Mouse (Mus musculus): ENCODE data around the gene Snx22. TPM values are rescaled to one million over a fixed set of nuclear protein-coding genes. Genes with fewer than 3 reads are reported as not detected.
A peak's percentile ranks its signal among the peaks of the same experiment; 100 is the strongest.

The Snx22 gene
- polyA plus RNA-seq, 1 experiment: 0.39 TPM

- H3K4me1 ChIP-seq (ENCODE audit: control insufficient read depth, insufficient read depth, low read length): no peaks in the 10 kb centered on the region
- H3K27me3 ChIP-seq (ENCODE audit: control insufficient read depth, insufficient read depth, low read length, poor library complexity, severe bottlenecking): no peaks in the 10 kb centered on the region
- H3K4me3 ChIP-seq (ENCODE audit: low read depth, low read length): no peak overlapping the region
- no peak overlapping the region for H3K9ac ChIP-seq (ENCODE audit: low read depth, poor library complexity, severe bottlenecking)
- H3K9me3 ChIP-seq (replicated peaks; ENCODE audit: control insufficient read depth, insufficient read depth, low read length, poor library complexity, severe bottlenecking): no peaks in the 10 kb centered on the region; the same call in 1 of the 2 replicates
- H3K27ac ChIP-seq (ENCODE audit: insufficient read depth, low read length): no peak overlapping the region
- TF ChIP-seq CTCF (IDR thresholded peaks at IDR 0.05; ENCODE audit: low read depth, low read length) (no peak), POLR2A (IDR thresholded peaks at IDR 0.05; ENCODE audit: insufficient read depth, low read length) (no peak), EP300 (IDR thresholded peaks at IDR 0.05; ENCODE audit: insufficient read depth, low read depth, low read length) (no peak)
- H3K36me3 ChIP-seq (ENCODE audit: control insufficient read depth, insufficient read depth, low read length, poor library complexity, severe bottlenecking): no peaks in the 10 kb centered on the region
Measured at GRCm38 (mm10) chr9:66078493-66078892, 9.0 kb upstream of the Snx22 start.

- Histone ChIP-seq H3K27me3 (ENCODE audit: control insufficient read depth, insufficient read depth, low read length, poor library complexity, severe bottlenecking) (no peaks in the 10 kb centered on the region), H3K4me3 (ENCODE audit: low read depth, low read length) (no peak overlapping the region), H3K36me3 (ENCODE audit: control insufficient read depth, insufficient read depth, low read length, poor library complexity, severe bottlenecking) (no peaks in the 10 kb centered on the region), H3K9me3 (replicated peaks; ENCODE audit: control insufficient read depth, insufficient read depth, low read length, poor library complexity, severe bottlenecking) (no peaks in the 10 kb centered on the region; the same call in 1 of the 2 replicates), H3K4me1 (ENCODE audit: control insufficient read depth, insufficient read depth, low read length) (no peaks in the 10 kb centered on the region), H3K27ac (ENCODE audit: insufficient read depth, low read length) (no peak overlapping the region), H3K9ac (ENCODE audit: low read depth, poor library complexity, severe bottlenecking) (no peak overlapping the region)
- TF ChIP-seq POLR2A (IDR thresholded peaks at IDR 0.05; ENCODE audit: insufficient read depth, low read length): no peak
- no peak for TF ChIP-seq CTCF (IDR thresholded peaks at IDR 0.05; ENCODE audit: low read depth, low read length)
- TF ChIP-seq EP300 (IDR thresholded peaks at IDR 0.05; ENCODE audit: insufficient read depth, low read depth, low read length): no peak
Measured at GRCm38 (mm10) chr9:66078072-66078471, 8.6 kb upstream of the Snx22 start.

- no peak overlapping the region for H3K27ac ChIP-seq (ENCODE audit: insufficient read depth, low read length)
- H3K36me3 ChIP-seq (ENCODE audit: control insufficient read depth, insufficient read depth, low read length, poor library complexity, severe bottlenecking): no peaks in the 10 kb centered on the region
- peaks cover 4% of the 10 kb centered on the region for H3K4me1 ChIP-seq (ENCODE audit: control insufficient read depth, insufficient read depth, low read length)
- TF ChIP-seq POLR2A (IDR thresholded peaks at IDR 0.05; ENCODE audit: insufficient read depth, low read length) (no peak), CTCF (IDR thresholded peaks at IDR 0.05; ENCODE audit: low read depth, low read length) (no peak), EP300 (IDR thresholded peaks at IDR 0.05; ENCODE audit: insufficient read depth, low read depth, low read length) (no peak)
- no peaks in the 10 kb centered on the region; the same call in 1 of the 2 replicates for H3K9me3 ChIP-seq (replicated peaks; ENCODE audit: control insufficient read depth, insufficient read depth, low read length, poor library complexity, severe bottlenecking)
- H3K9ac ChIP-seq (ENCODE audit: low read depth, poor library complexity, severe bottlenecking): no peak overlapping the region
- H3K4me3 ChIP-seq (ENCODE audit: low read depth, low read length): no peak overlapping the region
- peaks cover 2% of the 10 kb centered on the region; the same call in 1 of the 2 replicates for H3K27me3 ChIP-seq (ENCODE audit: control insufficient read depth, insufficient read depth, low read length, poor library complexity, severe bottlenecking)
Measured at GRCm38 (mm10) chr9:66072754-66073153, 3.2 kb upstream of the Snx22 start.

- H3K9me3 ChIP-seq (replicated peaks; ENCODE audit: control insufficient read depth, insufficient read depth, low read length, poor library complexity, severe bottlenecking): no peaks in the 10 kb centered on the region; the same call in 1 of the 2 replicates
- H3K9ac ChIP-seq (ENCODE audit: low read depth, poor library complexity, severe bottlenecking): no peak overlapping the region
- TF ChIP-seq EP300 (IDR thresholded peaks at IDR 0.05; ENCODE audit: insufficient read depth, low read depth, low read length) (no peak), CTCF (IDR thresholded peaks at IDR 0.05; ENCODE audit: low read depth, low read length) (no peak), POLR2A (IDR thresholded peaks at IDR 0.05; ENCODE audit: insufficient read depth, low read length) (no peak)
- no peak overlapping the region for H3K4me3 ChIP-seq (ENCODE audit: low read depth, low read length)
- peaks cover 5% of the 10 kb centered on the region for H3K4me1 ChIP-seq (ENCODE audit: control insufficient read depth, insufficient read depth, low read length)
- H3K36me3 ChIP-seq (ENCODE audit: control insufficient read depth, insufficient read depth, low read length, poor library complexity, severe bottlenecking): peaks cover 11% of the 10 kb centered on the region
- H3K27me3 ChIP-seq (ENCODE audit: control insufficient read depth, insufficient read depth, low read length, poor library complexity, severe bottlenecking): peaks cover 2% of the 10 kb centered on the region; the same call in 1 of the 2 replicates
- no peak overlapping the region for H3K27ac ChIP-seq (ENCODE audit: insufficient read depth, low read length)
Measured at GRCm38 (mm10) chr9:66070151-66070550, 632 bp upstream of the Snx22 start.

GRCm38 (mm10) chr9:66068971-66069391 lies 538 bp downstream of the Snx22 start:
- Histone ChIP-seq H3K27ac (ENCODE audit: insufficient read depth, low read length) (no peak overlapping the region), H3K9ac (ENCODE audit: low read depth, poor library complexity, severe bottlenecking) (peak overlapping the region; percentile 75), H3K4me1 (ENCODE audit: control insufficient read depth, insufficient read depth, low read length) (peaks cover 5% of the 10 kb centered on the region), H3K36me3 (ENCODE audit: control insufficient read depth, insufficient read depth, low read length, poor library complexity, severe bottlenecking) (peaks cover 12% of the 10 kb centered on the region), H3K4me3 (ENCODE audit: low read depth, low read length) (peak overlapping the region; percentile 90), H3K9me3 (replicated peaks; ENCODE audit: control insufficient read depth, insufficient read depth, low read length, poor library complexity, severe bottlenecking) (no peaks in the 10 kb centered on the region; the same call in 1 of the 2 replicates), H3K27me3 (ENCODE audit: control insufficient read depth, insufficient read depth, low read length, poor library complexity, severe bottlenecking) (peaks cover 2% of the 10 kb centered on the region; the same call in 1 of the 2 replicates)
- no peak for TF ChIP-seq EP300 (IDR thresholded peaks at IDR 0.05; ENCODE audit: insufficient read depth, low read depth, low read length)
- TF ChIP-seq POLR2A (IDR thresholded peaks at IDR 0.05; ENCODE audit: insufficient read depth, low read length): no peak
- TF ChIP-seq CTCF (IDR thresholded peaks at IDR 0.05; ENCODE audit: low read depth, low read length): no peak

GRCm38 (mm10) chr9:66068056-66068455 lies 1.5 kb downstream of the Snx22 start:
- Histone ChIP-seq H3K27ac (ENCODE audit: insufficient read depth, low read length) (no peak overlapping the region), H3K4me1 (ENCODE audit: control insufficient read depth, insufficient read depth, low read length) (peaks cover 5% of the 10 kb centered on the region), H3K9ac (ENCODE audit: low read depth, poor library complexity, severe bottlenecking) (no peak overlapping the region), H3K4me3 (ENCODE audit: low read depth, low read length) (no peak overlapping the region), H3K9me3 (replicated peaks; ENCODE audit: control insufficient read depth, insufficient read depth, low read length, poor library complexity, severe bottlenecking) (no peaks in the 10 kb centered on the region), H3K36me3 (ENCODE audit: control insufficient read depth, insufficient read depth, low read length, poor library complexity, severe bottlenecking) (peaks cover 19% of the 10 kb centered on the region), H3K27me3 (ENCODE audit: control insufficient read depth, insufficient read depth, low read length, poor library complexity, severe bottlenecking) (peaks cover 2% of the 10 kb centered on the region; the same call in 1 of the 2 replicates)
- TF ChIP-seq CTCF (IDR thresholded peaks at IDR 0.05; ENCODE audit: low read depth, low read length): no peak
- no peak for TF ChIP-seq POLR2A (IDR thresholded peaks at IDR 0.05; ENCODE audit: insufficient read depth, low read length)

Data from ES-Bruce4 (cell line).